Mouse (Mus musculus) left cerebral cortex, postnatal 36 days (tissue): ENCODE measurements around the gene Vmp1. TPM values are rescaled to one million over a fixed set of nuclear protein-coding genes. Genes with fewer than 3 reads are reported as not detected.

Experiments used
- DNase-seq, 2 experiments: peaks; one replicate each; pipeline ENCODE4 v3.0.0; 2021 to 2022; ENCODE audit warnings: low spot score in 2 of 2, mixed read lengths in 1 of 2
- intact Hi-C: fragments of 180-260 bp; cut with DNase I; formaldehyde crosslinking; loops from one replicate; pipeline ENCODE4 v1.15.1; 2025
- total RNA-seq, 2 experiments: library from RNA; stranded (reverse); gene quantifications; 2 replicates each; pipeline ENCODE4 v1.2.3; 2021

Vmp1 gene
- total RNA-seq, 2 experiments from 2014 or later, result 160 to 183 TPM

DNA sequence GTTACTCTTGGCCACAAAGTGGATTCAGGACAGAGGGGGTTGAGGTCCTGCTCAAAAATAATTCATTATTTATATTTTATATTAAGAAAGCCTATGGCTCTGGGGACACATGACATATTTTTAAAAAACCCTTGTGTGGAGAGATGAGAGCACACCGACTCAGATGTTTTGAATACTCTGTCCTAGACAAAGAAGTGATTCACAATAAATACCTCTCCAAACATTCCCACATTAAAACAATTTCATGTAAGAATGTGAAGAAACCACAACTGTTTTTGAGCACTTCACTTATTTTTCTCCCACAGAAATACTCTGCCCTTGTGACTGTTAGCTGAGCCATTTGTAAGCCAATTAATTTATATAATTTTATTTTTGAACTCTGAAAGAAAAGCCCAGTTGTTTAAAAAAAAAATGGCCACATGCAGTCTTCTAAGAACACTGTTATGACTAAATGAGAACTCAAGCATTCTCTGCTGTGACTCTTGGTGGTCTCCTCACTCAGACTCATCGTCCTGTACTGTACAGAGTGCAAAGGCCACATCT, 75.8 kb downstream of the Vmp1 start:
- DNase-seq, result no peak
- intact Hi-C loops, result no loop called here

- DNase-seq, result no peak
- intact Hi-C loops, result no loop called here
These were observed 76.9 kb downstream of the Vmp1 start for GRCm38 (mm10) chr11:86606621-86607339.

DNA sequence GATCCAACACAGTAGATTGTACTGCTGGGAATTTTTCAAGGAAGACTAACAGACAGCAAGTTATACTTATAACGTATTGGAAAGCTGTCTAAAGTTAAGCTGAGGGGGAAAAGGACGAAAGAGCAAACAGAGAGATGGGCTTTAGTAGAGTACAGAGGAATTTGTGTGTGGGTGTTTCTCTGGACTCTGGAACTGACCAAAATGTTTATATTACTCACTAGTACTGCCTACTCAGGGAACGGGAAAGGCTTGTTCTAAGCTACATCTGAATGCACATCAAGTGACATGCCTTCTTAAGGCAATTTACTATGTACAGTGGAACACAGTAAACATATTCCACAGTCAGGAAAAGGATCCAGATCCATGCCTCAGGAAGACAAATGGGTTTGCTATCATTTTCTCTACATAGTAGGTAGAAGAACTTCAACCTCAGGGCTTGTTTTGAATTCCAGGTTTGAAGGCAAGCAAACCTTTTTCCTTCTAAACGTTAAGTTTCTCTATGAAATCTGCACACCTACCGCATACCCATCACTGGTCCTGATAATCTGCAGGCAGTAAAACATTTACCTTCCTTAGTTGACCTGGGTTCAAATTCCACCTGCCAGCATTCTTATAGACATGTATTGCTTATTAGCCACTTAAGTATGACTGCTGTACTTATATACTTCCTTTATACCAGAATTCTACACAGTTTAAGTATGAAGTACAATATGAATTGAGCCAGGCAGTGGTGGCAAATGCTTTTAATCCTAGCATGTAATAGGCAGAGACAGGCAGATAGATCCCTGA, 78.7 kb downstream of the Vmp1 start:
- intact Hi-C loops, result no loop called here
- DNase-seq, result no peak

DNA sequence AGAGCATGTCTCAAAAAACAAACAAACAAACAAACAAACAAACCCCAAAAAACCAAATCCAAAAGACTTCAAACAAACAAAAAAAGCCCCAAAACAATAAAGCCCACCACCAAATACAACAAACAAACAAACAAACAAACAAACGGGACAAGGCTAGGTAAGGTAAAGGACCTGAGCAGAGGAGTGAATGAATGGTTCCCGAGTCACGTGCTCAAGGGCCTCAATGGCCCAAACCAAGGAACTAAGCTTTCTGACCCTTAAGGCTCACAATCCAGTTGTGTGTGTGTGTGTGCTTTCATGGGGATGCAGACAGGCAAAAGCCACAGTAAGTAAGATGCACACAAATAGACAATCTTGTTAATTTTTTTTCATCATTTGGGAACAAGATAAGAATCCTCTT, 79.3 kb downstream of the Vmp1 start:
- intact Hi-C loops, result no loop called here
- DNase-seq, result no peak

DNA sequence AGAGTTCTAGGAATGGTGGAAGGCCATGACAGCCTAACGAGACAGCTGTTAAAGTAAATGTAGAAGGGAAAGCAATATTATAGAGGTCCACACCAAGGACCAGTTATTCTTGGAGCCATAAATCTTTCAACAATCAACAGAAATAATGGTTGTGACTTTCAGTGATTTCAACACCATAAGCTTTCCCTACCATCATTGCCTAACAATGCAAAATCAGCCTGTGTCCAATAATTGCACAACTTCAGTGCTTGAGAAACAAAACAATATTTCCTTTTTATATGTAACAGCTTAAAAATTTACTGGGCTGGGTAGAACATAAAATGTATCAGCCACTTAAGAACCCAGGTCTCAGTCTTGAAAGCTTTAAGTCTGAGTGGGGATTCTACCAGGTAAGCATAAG, 79.9 kb downstream of the Vmp1 start:
- DNase-seq, result no peak
- intact Hi-C loops, result no loop called here

DNA sequence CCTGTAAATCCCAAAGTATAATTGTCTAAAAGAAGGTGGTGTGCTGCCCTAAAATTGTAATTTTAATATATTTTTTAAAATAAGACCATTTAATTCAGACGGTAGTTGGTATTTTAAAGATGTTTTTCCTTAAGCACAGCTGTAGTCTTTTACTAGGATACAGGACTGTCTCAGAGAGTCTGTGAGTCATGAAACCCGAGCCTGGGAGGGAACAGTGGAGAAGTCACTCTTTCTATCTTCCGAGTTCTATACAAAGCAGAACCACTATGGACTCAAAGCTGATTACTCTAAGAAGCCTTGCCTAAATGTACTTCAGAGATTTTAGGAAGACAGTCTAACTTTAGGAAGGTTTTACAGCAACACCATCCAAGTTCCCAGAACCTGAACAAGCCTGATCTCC, 81.5 kb downstream of the Vmp1 start:
- intact Hi-C loops, result no loop called here
- no peak for DNase-seq

DNA sequence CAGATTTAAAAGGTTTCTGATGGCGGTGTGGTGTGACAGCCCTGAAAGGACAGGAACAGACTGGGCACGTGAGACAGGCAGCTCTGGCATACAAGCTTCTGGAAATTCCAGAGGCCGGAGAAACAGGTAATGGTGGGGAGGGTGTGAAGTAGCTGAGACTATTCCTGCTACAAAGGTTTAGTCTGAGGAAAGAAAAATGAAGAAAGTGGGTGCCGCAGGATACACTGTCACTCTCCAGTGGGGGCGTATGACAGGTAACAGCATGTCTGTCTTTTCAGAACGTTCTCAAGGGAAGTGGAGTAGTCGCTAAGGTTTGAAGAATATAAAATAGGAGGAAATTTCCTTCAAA, 83.5 kb downstream of the Vmp1 start:
- intact Hi-C loops, result no loop called here

GRCm38 (mm10) chr11:86599378-86600208, 84.0 kb downstream of the Vmp1 start:
- no peak for DNase-seq
- intact Hi-C loops, result no loop called here

More for the DNA sequence above, 83.5 kb downstream of the Vmp1 start:
- no peak for DNase-seq

DNA sequence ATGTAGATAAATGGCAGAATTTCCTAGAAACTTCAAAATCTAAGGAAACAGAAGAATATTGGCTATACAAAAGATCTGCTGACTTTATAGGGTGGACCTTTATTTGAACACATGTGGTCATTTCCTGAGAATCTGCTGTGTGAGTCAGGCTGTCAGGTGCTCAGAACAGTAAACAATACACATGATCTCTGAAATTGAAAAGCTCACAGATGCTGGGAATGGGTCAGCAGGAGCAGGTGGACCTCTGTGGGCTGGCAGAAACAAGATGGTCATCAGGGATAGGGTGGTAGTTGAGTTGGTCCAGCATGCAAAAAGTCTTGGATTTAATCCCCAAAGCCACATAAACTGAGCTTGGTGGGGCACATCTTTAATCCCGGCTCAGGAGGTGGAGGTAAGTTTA, 85.1 kb downstream of the Vmp1 start:
- DNase-seq, result no peak
- intact Hi-C loops, result no loop called here

- no peak for DNase-seq
These were observed 85.5 kb downstream of the Vmp1 start for GRCm38 (mm10) chr11:86598154-86598553.

GRCm38 (mm10) chr11:86596976-86597375, 86.7 kb downstream of the Vmp1 start:
- intact Hi-C loops, result no loop called here
- no peak for DNase-seq

More at GRCm38 (mm10) chr11:86598154-86598553, 85.5 kb downstream of the Vmp1 start:
- intact Hi-C loops, result no loop called here

DNA sequence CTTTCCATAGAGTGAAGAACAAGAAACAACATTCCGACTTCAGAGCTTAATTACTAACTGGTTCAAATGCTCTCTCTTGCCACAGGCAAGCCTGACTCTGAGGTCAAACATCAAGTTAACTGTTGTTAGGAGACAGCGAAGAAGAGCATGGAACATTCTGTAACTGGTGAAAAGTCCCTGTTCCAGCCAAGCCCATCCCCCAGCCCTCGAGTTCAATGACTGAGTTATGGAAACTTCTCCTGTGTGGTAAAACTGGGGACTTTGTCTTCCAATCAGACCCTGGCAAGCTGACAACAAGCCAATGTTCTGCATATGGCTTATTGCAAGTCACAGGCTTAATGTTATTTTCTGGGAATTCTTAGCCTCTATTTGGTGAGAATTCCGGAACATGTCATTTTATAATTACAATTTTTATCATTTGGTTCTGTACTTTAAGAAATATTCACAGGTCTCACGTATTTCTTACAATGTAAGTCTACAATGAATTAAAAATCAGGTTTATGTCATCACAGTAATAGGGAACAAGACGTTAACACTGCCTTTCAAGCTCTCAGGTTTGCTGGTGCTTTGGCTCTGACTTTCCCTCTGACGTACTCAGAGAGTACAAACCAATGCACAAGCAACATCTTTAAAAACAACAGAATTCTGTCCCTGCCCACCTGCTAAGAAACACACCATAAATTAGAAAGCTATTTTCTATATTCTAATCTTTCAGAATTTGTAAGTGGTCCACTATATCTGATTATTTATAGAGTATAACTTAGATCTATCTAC, 87.3 kb downstream of the Vmp1 start:
- DNase-seq, result no peak
- intact Hi-C loops, result no loop called here

GRCm38 (mm10) chr11:86595366-86595765, 88.3 kb downstream of the Vmp1 start:
- intact Hi-C loops, result no loop called here

DNA sequence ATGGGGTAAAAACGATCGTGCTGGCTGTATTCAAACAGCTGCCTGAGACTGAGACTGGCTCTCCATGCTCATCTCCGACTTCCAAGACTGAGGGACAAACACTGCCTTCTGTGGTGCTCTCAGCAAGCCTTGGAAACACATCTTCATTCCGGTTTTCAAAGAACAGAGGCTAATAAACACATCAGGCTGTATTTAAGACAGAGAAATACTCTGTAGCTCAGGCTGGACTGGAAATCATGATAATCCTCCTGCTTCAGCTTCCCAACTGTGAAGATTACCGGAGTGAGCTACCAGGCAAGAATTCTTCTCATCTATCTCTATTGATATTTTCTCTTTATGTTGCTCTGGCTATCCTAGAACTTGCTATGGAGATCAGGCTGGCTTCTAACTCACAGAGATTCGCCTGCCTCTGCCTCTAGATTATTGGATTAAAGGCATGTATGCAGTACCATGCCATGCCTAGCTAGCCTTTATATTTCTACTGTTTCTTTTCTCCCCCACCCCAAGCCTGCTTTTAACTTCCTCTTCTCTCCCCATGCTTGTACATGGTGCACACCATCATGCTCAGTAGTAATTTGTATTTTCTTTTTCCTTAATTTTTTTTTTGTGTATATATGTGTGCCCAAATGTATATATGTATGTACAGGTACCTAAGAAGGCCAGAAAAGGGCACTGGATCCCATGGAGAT, 89.3 kb downstream of the Vmp1 start:
- intact Hi-C loops, result no loop called here
- DNase-seq, result no peak

More at GRCm38 (mm10) chr11:86595366-86595765, 88.3 kb downstream of the Vmp1 start:
- DNase-seq, result no peak

- DNase-seq, result no peak
- intact Hi-C loops, result no loop called here
These were observed 90.2 kb downstream of the Vmp1 start for GRCm38 (mm10) chr11:86593443-86593842.

DNA sequence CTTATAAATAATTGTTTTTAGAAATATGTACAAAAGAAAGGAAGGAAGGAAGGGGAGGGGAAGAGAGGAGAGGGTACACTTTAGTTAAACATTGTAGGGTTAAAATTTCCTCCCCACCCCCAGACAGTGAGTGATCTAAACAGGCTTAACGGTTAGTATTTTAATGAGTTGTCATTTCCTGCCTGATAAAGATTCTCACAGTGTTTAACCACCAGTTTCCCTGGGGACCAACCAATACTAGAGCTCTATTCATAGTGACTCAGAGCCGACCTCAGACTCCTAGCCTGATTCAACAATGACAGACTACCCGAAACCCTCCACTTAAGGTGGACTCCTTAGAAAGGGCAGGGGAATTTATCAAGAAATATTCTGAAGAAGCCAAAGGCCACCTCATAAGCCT, 90.6 kb downstream of the Vmp1 start:
- intact Hi-C loops, result no loop called here
- DNase-seq, result no peak

GRCm38 (mm10) chr11:86591931-86592616, 91.6 kb downstream of the Vmp1 start:
- intact Hi-C loops, result no loop called here
- DNase-seq, result no peak

DNA sequence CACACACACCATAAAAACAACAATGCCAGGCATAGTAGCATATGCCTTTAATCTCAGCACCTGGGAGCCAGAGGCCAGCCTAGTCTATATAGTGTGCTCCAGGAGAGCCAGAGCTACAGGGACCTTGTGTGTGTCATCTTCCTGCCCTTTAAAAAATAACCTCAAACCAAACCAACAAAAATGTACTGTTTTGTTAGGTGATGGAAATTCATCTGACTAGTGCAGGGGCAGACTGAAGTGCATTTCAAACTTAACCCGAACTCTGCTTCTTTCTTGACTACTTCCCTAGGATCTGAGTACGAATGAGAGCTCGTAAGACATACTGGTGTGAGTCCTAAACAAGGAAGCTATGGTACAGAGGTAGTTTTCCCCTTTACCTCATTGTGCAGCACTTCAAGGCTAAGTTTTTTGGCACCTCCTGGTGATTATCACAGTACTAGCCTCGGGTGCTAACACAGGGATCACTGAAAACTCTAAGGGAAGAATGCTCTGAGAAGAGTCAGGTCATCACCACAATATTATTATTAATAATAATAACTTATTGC, 92.3 kb downstream of the Vmp1 start:
- no peak for DNase-seq
- intact Hi-C loops, result no loop called here
